Mouse (Mus musculus) heart, embryonic 16.5 days (tissue): ENCODE results near the gene Cym. TPM values are rescaled to one million over a fixed set of nuclear protein-coding genes. Genes with fewer than 3 reads are reported as not detected.

ENCODE experiments used
- ATAC-seq: fragments of 200-750 bp; cut with Nextera tagmentation; replicated peaks from 2 replicates; pipeline ENCODE4 v1.8.0; 2017; ENCODE audit warnings: moderate number of reproducible peaks; ENCODE audit not compliant: insufficient read depth, low FRiP score; ENCODE audit errors: extremely low read depth
- H3K27ac ChIP-seq: fragments of 300-500 bp; sonication (generic); 2 replicates; pipeline ENCODE4 v1.5.1; 2014; ENCODE audit warnings: mild to moderate bottlenecking, low read length, control low read depth, moderate library complexity
- H3K27me3 ChIP-seq: fragments of 300-500 bp; sonication (generic); 2 replicates; pipeline ENCODE4 v1.6.1; 2014; ENCODE audit warnings: low read length, mixed read lengths; ENCODE audit not compliant: control insufficient read depth, insufficient read depth
- H3K36me3 ChIP-seq: fragments of 300-500 bp; sonication (generic); 2 replicates; pipeline ENCODE4 v1.6.1; 2014; ENCODE audit not compliant: control insufficient read depth, insufficient read depth
- H3K4me1 ChIP-seq: fragments of 300-500 bp; sonication (generic); 2 replicates; pipeline ENCODE4 v1.6.1; 2014; ENCODE audit warnings: low read length, mixed read lengths; ENCODE audit not compliant: control insufficient read depth, insufficient read depth
- H3K4me2 ChIP-seq: fragments of 300-500 bp; sonication (generic); 2 replicates; pipeline ENCODE4 v1.6.1; 2014; ENCODE audit warnings: low read depth, mild to moderate bottlenecking, control low read depth, low read length
- H3K4me3 ChIP-seq: fragments of 300-500 bp; sonication (generic); 2 replicates; pipeline ENCODE4 v1.5.1; 2014; ENCODE audit warnings: mild to moderate bottlenecking, control low read depth, low read length
- H3K9ac ChIP-seq: fragments of 300-500 bp; sonication (generic); 2 replicates; pipeline ENCODE4 v1.6.1; 2014; ENCODE audit warnings: low read length, control low read depth
- H3K9me3 ChIP-seq: fragments of 300-500 bp; sonication (generic); replicated peaks from 2 replicates; pipeline ENCODE4 v1.6.1; 2016; ENCODE audit warnings: low read length; ENCODE audit not compliant: control insufficient read depth
- WGBS: fragments of 180-500 bp; shearing (Covaris S2); extraction: QIAGEN DNeasy Blood & Tissue Kit; methylation state at CpG from one replicate; pipeline ENCODE4 v1.1.7; 2014; 5-methylcytosine and 5-hydroxymethylcytosine counted together
- polyA plus RNA-seq: library from polyadenylated mRNA; unstranded; fragments of >200 nt; fragmentation: Nextera tagmentation; extraction: Ambion mirVana; gene quantifications from 2 replicates; pipeline ENCODE4 v1.2.1, GENCODE M21; 2015

The Cym gene
- polyA plus RNA-seq, 1 experiment from 2014 or later = 2.2 TPM

GRCm38 (mm10) chr3:107250320-107250719, 28.8 kb upstream of the Cym start:
- H3K4me3 ChIP-seq = no peak overlapping the region
- 26% methylated on average over 2 of the region's 2 CpGs for WGBS
- no peak overlapping the region for H3K4me2 ChIP-seq
- H3K9ac ChIP-seq = no peak overlapping the region
- no peak overlapping the region for H3K27ac ChIP-seq
- H3K36me3 ChIP-seq = no peaks in the 10 kb centered on the region
- H3K27me3 ChIP-seq = no peaks in the 10 kb centered on the region
- H3K9me3 ChIP-seq = no peaks in the 10 kb centered on the region
- no peaks in the 10 kb centered on the region for H3K4me1 ChIP-seq
- no peak for ATAC-seq

- no peak overlapping the region for H3K4me3 ChIP-seq
- no peak for ATAC-seq
- H3K9ac ChIP-seq = no peak overlapping the region
- H3K27me3 ChIP-seq = no peaks in the 10 kb centered on the region
- no peak overlapping the region for H3K27ac ChIP-seq
- WGBS = 34% methylated on average over 3 of the region's 3 CpGs
- no peaks in the 10 kb centered on the region for H3K9me3 ChIP-seq
- no peaks in the 10 kb centered on the region for H3K4me1 ChIP-seq
- H3K36me3 ChIP-seq = no peaks in the 10 kb centered on the region
- H3K4me2 ChIP-seq = no peak overlapping the region
These were observed 27.5 kb upstream of the Cym start for GRCm38 (mm10) chr3:107249042-107249441.

- Histone ChIP-seq H3K36me3 (no peaks in the 10 kb centered on the region), H3K9me3 (no peaks in the 10 kb centered on the region), H3K27ac (no peak overlapping the region), H3K4me3 (no peak overlapping the region), H3K4me2 (no peak overlapping the region), H3K27me3 (no peaks in the 10 kb centered on the region), H3K4me1 (no peaks in the 10 kb centered on the region), H3K9ac (no peak overlapping the region)
- no peak for ATAC-seq
- WGBS = 77% methylated on average over 6 of the region's 6 CpGs
These were observed 25.3 kb upstream of the Cym start for GRCm38 (mm10) chr3:107246876-107247275.

- WGBS = 47% methylated on average over 14 of the region's 14 CpGs
- no peak overlapping the region for H3K4me2 ChIP-seq
- no peaks in the 10 kb centered on the region for H3K4me1 ChIP-seq
- no peaks in the 10 kb centered on the region for H3K27me3 ChIP-seq
- no peaks in the 10 kb centered on the region for H3K9me3 ChIP-seq
- H3K9ac ChIP-seq = no peak overlapping the region
- no peaks in the 10 kb centered on the region for H3K36me3 ChIP-seq
- H3K27ac ChIP-seq = no peak overlapping the region
- no peak overlapping the region for H3K4me3 ChIP-seq
- ATAC-seq = no peak
These were observed 20.0 kb upstream of the Cym start for GRCm38 (mm10) chr3:107241389-107242094.

GRCm38 (mm10) chr3:107239607-107240006, 18.1 kb upstream of the Cym start, which contains the start of gene Prok1:
Gene Prok1, minus strand, starts transcription at chr3:107239707.
- no peak within 1 kb of the TSS for H3K27ac ChIP-seq
- no peaks in the 10 kb centered on the region for H3K4me1 ChIP-seq

GRCm38 (mm10) chr3:107238471-107238980, 17.0 kb upstream of the Cym start:
- Histone ChIP-seq H3K9me3 (no peaks in the 10 kb centered on the region), H3K4me2 (no peak overlapping the region), H3K27me3 (no peaks in the 10 kb centered on the region), H3K4me1 (no peaks in the 10 kb centered on the region), H3K4me3 (no peak overlapping the region), H3K27ac (no peak overlapping the region), H3K36me3 (no peaks in the 10 kb centered on the region), H3K9ac (no peak overlapping the region)
- WGBS = 86% methylated on average over 8 of the region's 8 CpGs
- ATAC-seq = no peak

More at GRCm38 (mm10) chr3:107239607-107240006, 18.1 kb upstream of the Cym start, which contains the start of gene Prok1:
- 79% methylated on average over 9 of the region's 9 CpGs for WGBS
- H3K9me3 ChIP-seq = no peaks in the 10 kb centered on the region
- no peak for ATAC-seq
- no peak within 1 kb of the TSS for H3K4me2 ChIP-seq
- H3K27me3 ChIP-seq = no peaks in the 10 kb centered on the region
- H3K4me3 ChIP-seq = no peak within 1 kb of the TSS
- no peaks in the 10 kb centered on the region for H3K36me3 ChIP-seq
- no peak within 1 kb of the TSS for H3K9ac ChIP-seq

DNA sequence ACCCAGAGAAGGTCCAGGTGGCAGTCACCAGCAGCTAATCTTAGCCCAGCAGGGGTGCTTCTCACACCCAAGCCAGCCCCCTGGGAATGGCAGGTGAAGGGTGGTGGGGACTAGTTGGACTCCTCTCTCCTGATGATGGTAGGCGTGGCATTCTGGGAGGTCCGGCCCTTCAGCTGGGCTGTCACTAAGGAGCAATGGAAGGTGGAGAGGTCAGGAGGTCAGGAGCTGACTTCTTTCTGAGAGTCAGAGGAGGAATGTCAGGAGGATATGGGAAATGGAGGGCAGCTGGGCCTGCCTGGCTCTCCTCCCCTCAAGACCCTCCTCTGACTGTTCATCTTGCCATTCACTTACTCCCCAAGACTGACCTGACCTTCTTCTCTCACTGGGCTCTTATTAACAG, 16.5 kb upstream of the Cym start:
- no peak overlapping the region for H3K4me2 ChIP-seq
- no peak for ATAC-seq
- H3K9ac ChIP-seq = no peak overlapping the region
- 55% methylated on average over 2 of the region's 2 CpGs for WGBS
- no peaks in the 10 kb centered on the region for H3K9me3 ChIP-seq
- no peak overlapping the region for H3K4me3 ChIP-seq
- no peak overlapping the region for H3K27ac ChIP-seq
- no peaks in the 10 kb centered on the region for H3K36me3 ChIP-seq
- H3K27me3 ChIP-seq = no peaks in the 10 kb centered on the region
- no peaks in the 10 kb centered on the region for H3K4me1 ChIP-seq

DNA sequence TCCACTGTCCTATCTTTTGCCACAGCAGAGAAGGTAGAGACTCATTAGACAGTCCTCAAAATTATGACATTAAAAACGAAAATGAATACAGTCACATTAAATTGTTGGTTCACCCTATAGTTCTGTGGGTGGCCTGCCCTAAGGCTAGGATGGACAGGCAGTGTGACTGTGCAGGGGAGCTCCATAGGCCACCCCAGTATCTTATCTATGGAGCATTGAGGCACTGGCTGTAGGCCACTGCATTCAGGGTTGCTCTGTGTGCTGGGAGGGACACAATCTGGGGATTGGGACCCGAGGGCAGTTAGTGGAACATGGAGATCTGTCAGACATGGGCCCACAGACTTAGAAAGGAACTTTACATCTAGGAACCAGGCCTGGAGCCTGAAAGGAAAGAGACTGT, 12.4 kb upstream of the Cym start:
- ATAC-seq = no peak
- 26% methylated on average over 2 of the region's 2 CpGs for WGBS
- H3K9ac ChIP-seq = no peak overlapping the region

DNA sequence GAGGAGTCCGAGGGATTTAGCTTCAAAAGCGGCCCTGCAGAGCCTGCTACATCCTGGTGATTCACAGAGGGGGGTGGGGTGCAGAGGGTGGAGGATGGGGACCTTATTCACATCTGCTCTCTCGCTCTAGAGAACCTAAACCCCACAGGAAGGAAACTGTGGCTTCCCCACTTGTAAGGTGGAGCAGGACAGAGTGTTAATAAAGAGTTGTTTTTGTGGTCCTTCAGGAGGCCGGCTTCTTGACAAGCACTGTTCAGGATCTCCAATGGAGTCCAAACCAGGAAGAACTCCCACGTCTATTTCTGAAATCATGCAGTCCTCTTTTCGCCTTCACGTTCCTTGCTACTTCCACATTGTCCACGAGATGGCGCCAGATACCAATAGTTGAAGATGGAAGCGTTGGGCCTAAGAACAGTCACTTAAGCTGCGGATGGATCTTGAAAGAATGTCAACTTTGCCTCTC, 11.8 kb upstream of the Cym start:
- Histone ChIP-seq H3K36me3 (no peaks in the 10 kb centered on the region), H3K27me3 (0 out of 2 replicates have a peak, but pooled peaks cover 2% of the 10 kb centered on the region), H3K27ac (no peak overlapping the region), H3K4me2 (peak overlapping the region; percentile 40), H3K9ac (no peak overlapping the region), H3K9me3 (no peaks in the 10 kb centered on the region), H3K4me1 (peaks cover 4% of the 10 kb centered on the region; the same call in 1 of the 2 replicates), H3K4me3 (no peak overlapping the region)
- ATAC-seq = no peak
- WGBS = 8% methylated on average over 11 of the region's 11 CpGs

More for the DNA sequence above, 12.4 kb upstream of the Cym start:
- H3K9me3 ChIP-seq = no peaks in the 10 kb centered on the region
- H3K4me2 ChIP-seq = no peak overlapping the region
- no peak overlapping the region for H3K27ac ChIP-seq
- 0 out of 2 replicates have a peak, but pooled peaks cover 2% of the 10 kb centered on the region for H3K27me3 ChIP-seq
- no peaks in the 10 kb centered on the region for H3K36me3 ChIP-seq
- H3K4me1 ChIP-seq = peaks cover 4% of the 10 kb centered on the region; the same call in 1 of the 2 replicates
- H3K4me3 ChIP-seq = no peak overlapping the region
